Mouse (Mus musculus) heart, embryonic 12.5 days (tissue): Measurements from ENCODE around the gene Clasrp. TPM values are rescaled to one million over a fixed set of nuclear protein-coding genes. Genes with fewer than 3 reads are reported as not detected.

Experiments used
- ATAC-seq: fragments of 200-750 bp; cut with Nextera tagmentation; 2 replicates; pipeline ENCODE4 v1.8.0; 2017; ENCODE audit warnings: moderate TSS enrichment, moderate library complexity; ENCODE audit not compliant: insufficient number of reproducible peaks, low FRiP score
- H3K27ac ChIP-seq: fragments of 300-500 bp; sonication (generic); 2 replicates; pipeline ENCODE4 v1.5.1; 2016; ENCODE audit warnings: mild to moderate bottlenecking, moderate library complexity; ENCODE audit not compliant: poor library complexity, severe bottlenecking
- H3K27me3 ChIP-seq: fragments of 300-500 bp; sonication (generic); replicated peaks from 2 replicates; pipeline ENCODE4 v1.6.1; 2016; ENCODE audit warnings: mild to moderate bottlenecking, moderate library complexity
- H3K36me3 ChIP-seq: fragments of 300-500 bp; sonication (generic); 2 replicates; pipeline ENCODE4 v1.6.1; 2016; ENCODE audit warnings: mild to moderate bottlenecking, moderate library complexity
- H3K4me1 ChIP-seq: fragments of 300-500 bp; sonication (generic); replicated peaks from 2 replicates; pipeline ENCODE4 v1.6.1; 2016; ENCODE audit warnings: mild to moderate bottlenecking
- H3K4me2 ChIP-seq: fragments of 300-500 bp; sonication (generic); 2 replicates; pipeline ENCODE4 v1.6.1; 2016; ENCODE audit warnings: mild to moderate bottlenecking, moderate library complexity
- H3K4me3 ChIP-seq: fragments of 300-500 bp; sonication (generic); 2 replicates; pipeline ENCODE4 v1.5.1; 2016; ENCODE audit warnings: mild to moderate bottlenecking
- H3K9ac ChIP-seq: fragments of 300-500 bp; sonication (generic); 2 replicates; pipeline ENCODE4 v1.6.1; 2016; ENCODE audit warnings: mild to moderate bottlenecking, moderate library complexity
- H3K9me3 ChIP-seq: fragments of 300-500 bp; sonication (generic); replicated peaks from 2 replicates; pipeline ENCODE4 v1.6.1; 2016; ENCODE audit warnings: mild to moderate bottlenecking, moderate library complexity
- WGBS: fragments of 180-500 bp; shearing (Covaris S2); methylation state at CpG from one replicate; pipeline ENCODE4 v1.1.7; 2016; 5-methylcytosine and 5-hydroxymethylcytosine counted together
- polyA plus RNA-seq: library from polyadenylated mRNA; unstranded; fragments of >200 nt; fragmentation: Nextera tagmentation; extraction: Ambion mirVana; gene quantifications from 2 replicates; pipeline ENCODE4 v1.2.1, GENCODE M21; 2016

Clasrp gene
- polyA plus RNA-seq, 1 experiment from 2014 or later = 37.1 TPM

GRCm38 (mm10) chr7:19562643-19563410 is 41.5 kb downstream of the Clasrp start, which contains the start of gene Ppp1r37:
TSS of gene Ppp1r37 (minus strand) at chr7:19563076.
- peak; percentile 24; the same call in 1 of the 2 replicates for ATAC-seq
- Histone ChIP-seq H3K4me3 (peak within 1 kb of the TSS; percentile 78), H3K27me3 (no peaks in the 10 kb centered on the region), H3K4me1 (peaks cover 42% of the 10 kb centered on the region), H3K9ac (peak within 1 kb of the TSS; percentile 95), H3K36me3 (peaks cover 37% of the 10 kb centered on the region), H3K27ac (peak within 1 kb of the TSS; percentile 79), H3K4me2 (peak within 1 kb of the TSS; percentile 94), H3K9me3 (peaks cover 6% of the 10 kb centered on the region; the same call in 1 of the 2 replicates)
- WGBS = 2% methylated on average over 19 of the region's 19 CpGs

GRCm38 (mm10) chr7:19561765-19562642 is 42.3 kb downstream of the Clasrp start:
- under 1% methylated on average over 102 of the region's 102 CpGs for whole genome bisulfite sequencing
- Histone ChIP-seq H3K9ac (peak overlapping the region; percentile 95), H3K4me2 (peak overlapping the region; percentile 94), H3K4me3 (peak overlapping the region; percentile 78), H3K9me3 (peaks cover 6% of the 10 kb centered on the region; the same call in 1 of the 2 replicates), H3K4me1 (peaks cover 51% of the 10 kb centered on the region), H3K27me3 (no peaks in the 10 kb centered on the region), H3K27ac (peak overlapping the region; percentile 79), H3K36me3 (peaks cover 32% of the 10 kb centered on the region)
- ATAC-seq = peak; percentile 89

- peak overlapping the region; percentile 79; the same call in 1 of the 2 replicates for H3K27ac ChIP-seq
- peak overlapping the region; percentile 78 for H3K4me3 ChIP-seq
- H3K4me2 ChIP-seq = peak overlapping the region; percentile 94
- no peak for ATAC-seq
- H3K36me3 ChIP-seq = peaks cover 29% of the 10 kb centered on the region
- 1% methylated on average over 11 of the region's 11 CpGs for WGBS
- H3K9me3 ChIP-seq = peaks cover 6% of the 10 kb centered on the region; the same call in 1 of the 2 replicates
- H3K27me3 ChIP-seq = no peaks in the 10 kb centered on the region
- H3K4me1 ChIP-seq = peaks cover 56% of the 10 kb centered on the region
- H3K9ac ChIP-seq = peak overlapping the region; percentile 95
Observed at GRCm38 (mm10) chr7:19561431-19561764, 42.9 kb downstream of the Clasrp start.

GRCm38 (mm10) chr7:19560491-19561260 is 43.6 kb downstream of the Clasrp start:
- 24% methylated on average over 11 of the region's 11 CpGs for WGBS
- Histone ChIP-seq H3K27ac (no peak overlapping the region), H3K4me1 (peaks cover 56% of the 10 kb centered on the region)

GRCm38 (mm10) chr7:19558965-19559364 is 45.3 kb downstream of the Clasrp start:
- Histone ChIP-seq H3K27me3 (no peaks in the 10 kb centered on the region), H3K9ac (peak overlapping the region; percentile 26; the same call in 1 of the 2 replicates), H3K36me3 (peaks cover 17% of the 10 kb centered on the region), H3K9me3 (no peaks in the 10 kb centered on the region), H3K4me1 (peaks cover 64% of the 10 kb centered on the region), H3K4me2 (no peak overlapping the region), H3K4me3 (no peak overlapping the region), H3K27ac (no peak overlapping the region)
- WGBS = 30% methylated on average over 2 of the region's 2 CpGs
- no peak for ATAC-seq

More at GRCm38 (mm10) chr7:19560491-19561260, 43.6 kb downstream of the Clasrp start:
- H3K9me3 ChIP-seq = peaks cover 6% of the 10 kb centered on the region; the same call in 1 of the 2 replicates
- peak overlapping the region; percentile 78 for H3K4me3 ChIP-seq
- H3K4me2 ChIP-seq = peak overlapping the region; percentile 94
- peak overlapping the region; percentile 95 for H3K9ac ChIP-seq
- no peaks in the 10 kb centered on the region for H3K27me3 ChIP-seq
- no peak for ATAC-seq
- H3K36me3 ChIP-seq = peaks cover 30% of the 10 kb centered on the region

- Histone ChIP-seq H3K4me1 (peaks cover 65% of the 10 kb centered on the region), H3K9me3 (no peaks in the 10 kb centered on the region), H3K36me3 (peaks cover 19% of the 10 kb centered on the region), H3K4me3 (no peak overlapping the region), H3K27me3 (no peaks in the 10 kb centered on the region), H3K4me2 (no peak overlapping the region), H3K9ac (peak overlapping the region; percentile 26; the same call in 1 of the 2 replicates), H3K27ac (no peak overlapping the region)
- WGBS = 90% methylated on average over 6 of the region's 6 CpGs
- no peak for ATAC-seq
Observed at GRCm38 (mm10) chr7:19557982-19558900, 46.0 kb downstream of the Clasrp start.

GRCm38 (mm10) chr7:19557086-19557485 is 47.2 kb downstream of the Clasrp start:
- Histone ChIP-seq H3K36me3 (peaks cover 27% of the 10 kb centered on the region), H3K9ac (peak overlapping the region; percentile 44), H3K4me1 (peaks cover 72% of the 10 kb centered on the region), H3K4me2 (no peak overlapping the region), H3K9me3 (no peaks in the 10 kb centered on the region), H3K27ac (peak overlapping the region; percentile 22; the same call in 1 of the 2 replicates), H3K27me3 (no peaks in the 10 kb centered on the region), H3K4me3 (no peak overlapping the region)
- ATAC-seq = no peak
- WGBS = 88% methylated on average over 2 of the region's 2 CpGs

GRCm38 (mm10) chr7:19554168-19554567 is 50.1 kb downstream of the Clasrp start:
- Histone ChIP-seq H3K36me3 (peaks cover 27% of the 10 kb centered on the region), H3K4me3 (no peak overlapping the region), H3K27ac (no peak overlapping the region), H3K4me1 (peaks cover 56% of the 10 kb centered on the region), H3K4me2 (no peak overlapping the region), H3K9ac (no peak overlapping the region), H3K27me3 (no peaks in the 10 kb centered on the region), H3K9me3 (no peaks in the 10 kb centered on the region)
- WGBS = 83% methylated on average over 1 of the region's 1 CpGs
- ATAC-seq = no peak

- Histone ChIP-seq H3K4me1 (peaks cover 49% of the 10 kb centered on the region), H3K27ac (no peak overlapping the region), H3K9me3 (no peaks in the 10 kb centered on the region), H3K4me3 (no peak overlapping the region), H3K4me2 (no peak overlapping the region), H3K36me3 (peaks cover 22% of the 10 kb centered on the region), H3K27me3 (no peaks in the 10 kb centered on the region), H3K9ac (no peak overlapping the region)
- 41% methylated on average over 2 of the region's 2 CpGs for WGBS
- ATAC-seq = no peak
Observed at GRCm38 (mm10) chr7:19552443-19552842, 51.8 kb downstream of the Clasrp start.

GRCm38 (mm10) chr7:19551634-19552033 is 52.7 kb downstream of the Clasrp start:
- no peaks in the 10 kb centered on the region for H3K9me3 ChIP-seq
- H3K27me3 ChIP-seq = no peaks in the 10 kb centered on the region
- no peak for ATAC-seq
- H3K9ac ChIP-seq = no peak overlapping the region
- H3K4me3 ChIP-seq = no peak overlapping the region
- peaks cover 46% of the 10 kb centered on the region for H3K4me1 ChIP-seq
- no peak overlapping the region for H3K27ac ChIP-seq
- peaks cover 22% of the 10 kb centered on the region for H3K36me3 ChIP-seq
- WGBS = 88% methylated on average over 5 of the region's 5 CpGs
- H3K4me2 ChIP-seq = no peak overlapping the region
